Mouse (Mus musculus): Measurements from ENCODE around the gene Pid1. TPM values are rescaled to one million over a fixed set of nuclear protein-coding genes. Genes with fewer than 3 reads are reported as not detected.
A peak's percentile ranks its signal among the peaks of the same experiment; 100 is the strongest.
"Not testable (repeated sequence)": the region's sequence is repeated elsewhere in the genome, so short reads cannot be mapped to it uniquely, and the experiment has no call there.

Gene Pid1
- polyA plus RNA-seq, 1 experiment from 2014 or later = 26.0 TPM

- Histone ChIP-seq H3K36me3 (replicated peaks; ENCODE audit: control insufficient read depth, insufficient read depth, low read depth, low read length) (no peaks in the 10 kb centered on the region), H3K4me1 (ENCODE audit: control insufficient read depth, insufficient read depth, low read length) (no peaks in the 10 kb centered on the region), H3K9ac (replicated peaks; ENCODE audit: low read length) (no peak overlapping the region), H3K27me3 (ENCODE audit: control insufficient read depth, insufficient read depth, low read length) (no peaks in the 10 kb centered on the region), H3K4me3 (ENCODE audit: low read depth, low read length) (no peak overlapping the region), H3K4me2 (ENCODE audit: low read depth, low read length) (no peak overlapping the region), H3K9me3 (replicated peaks; ENCODE audit: control insufficient read depth, low read length) (no peaks in the 10 kb centered on the region), H3K27ac (replicated peaks; ENCODE audit: low read depth, low read length) (no peak overlapping the region)
- DNase-seq (ENCODE audit: low spot score) = peak; percentile 24
- ATAC-seq (replicated peaks; ENCODE audit: insufficient number of reproducible peaks, low FRiP score, low TSS enrichment, low read depth) = no peak
- 58% methylated on average over 7 of the region's 7 CpGs for WGBS
Observed at GRCm38 (mm10) chr1:84218605-84219004, 145.4 kb downstream of the Pid1 start.

- H3K9me3 ChIP-seq (replicated peaks; ENCODE audit: control insufficient read depth, low read length) = no peaks in the 10 kb centered on the region
- WGBS = 29% methylated on average over 2 of the region's 2 CpGs
- no peak for ATAC-seq (replicated peaks; ENCODE audit: insufficient number of reproducible peaks, low FRiP score, low TSS enrichment, low read depth)
- H3K36me3 ChIP-seq (replicated peaks; ENCODE audit: control insufficient read depth, insufficient read depth, low read depth, low read length) = no peaks in the 10 kb centered on the region
- no peak overlapping the region for H3K4me3 ChIP-seq (ENCODE audit: low read depth, low read length)
- no peaks in the 10 kb centered on the region for H3K4me1 ChIP-seq (ENCODE audit: control insufficient read depth, insufficient read depth, low read length)
- no peak overlapping the region for H3K4me2 ChIP-seq (ENCODE audit: low read depth, low read length)
- H3K27ac ChIP-seq (replicated peaks; ENCODE audit: low read depth, low read length) = no peak overlapping the region
- no peak for DNase-seq (ENCODE audit: low spot score)
- no peak overlapping the region for H3K9ac ChIP-seq (replicated peaks; ENCODE audit: low read length)
- H3K27me3 ChIP-seq (ENCODE audit: control insufficient read depth, insufficient read depth, low read length) = no peaks in the 10 kb centered on the region
Observed at GRCm38 (mm10) chr1:84217777-84218176, 146.2 kb downstream of the Pid1 start.

GRCm38 (mm10) chr1:84211507-84211906 lies 152.5 kb downstream of the Pid1 start:
- WGBS = 47% methylated on average over 9 of the region's 9 CpGs
- no peak for DNase-seq (ENCODE audit: low spot score)
- H3K9ac ChIP-seq (replicated peaks; ENCODE audit: low read length) = no peak overlapping the region

GRCm38 (mm10) chr1:84205746-84206145 lies 158.2 kb downstream of the Pid1 start:
- WGBS = 91% methylated on average over 3 of the region's 3 CpGs

More at GRCm38 (mm10) chr1:84211507-84211906, 152.5 kb downstream of the Pid1 start:
- Histone ChIP-seq H3K36me3 (replicated peaks; ENCODE audit: control insufficient read depth, insufficient read depth, low read depth, low read length) (no peaks in the 10 kb centered on the region), H3K27ac (replicated peaks; ENCODE audit: low read depth, low read length) (no peak overlapping the region), H3K27me3 (ENCODE audit: control insufficient read depth, insufficient read depth, low read length) (no peaks in the 10 kb centered on the region), H3K4me3 (ENCODE audit: low read depth, low read length) (no peak overlapping the region), H3K4me1 (ENCODE audit: control insufficient read depth, insufficient read depth, low read length) (no peaks in the 10 kb centered on the region), H3K4me2 (ENCODE audit: low read depth, low read length) (no peak overlapping the region), H3K9me3 (replicated peaks; ENCODE audit: control insufficient read depth, low read length) (no peaks in the 10 kb centered on the region)
- no peak for ATAC-seq (replicated peaks; ENCODE audit: insufficient number of reproducible peaks, low FRiP score, low TSS enrichment, low read depth)

DNA sequence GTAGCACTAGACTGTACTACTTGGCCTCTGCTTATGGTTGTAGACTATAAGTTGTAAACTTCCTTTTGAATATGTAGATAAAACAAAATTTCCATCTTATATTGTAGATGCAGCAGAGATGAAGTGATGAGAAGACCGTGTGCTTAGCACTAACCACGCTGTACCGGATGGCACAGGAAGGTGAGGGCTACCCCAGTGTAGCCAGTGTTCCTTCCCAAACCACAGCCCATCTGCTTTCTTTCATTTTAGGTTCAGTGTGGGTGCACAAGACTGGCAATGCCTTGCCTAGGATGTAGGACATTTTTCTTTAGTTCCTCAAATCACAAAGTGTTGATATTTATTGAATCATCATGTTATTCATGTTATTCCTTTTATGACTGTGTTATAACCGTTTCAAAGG lies 160.5 kb downstream of the Pid1 start:
- Histone ChIP-seq H3K9me3 (replicated peaks; ENCODE audit: control insufficient read depth, low read length) (no peaks in the 10 kb centered on the region), H3K4me3 (ENCODE audit: low read depth, low read length) (no peak overlapping the region), H3K27me3 (ENCODE audit: control insufficient read depth, insufficient read depth, low read length) (no peaks in the 10 kb centered on the region), H3K27ac (replicated peaks; ENCODE audit: low read depth, low read length) (no peak overlapping the region), H3K4me2 (ENCODE audit: low read depth, low read length) (no peak overlapping the region), H3K9ac (replicated peaks; ENCODE audit: low read length) (no peak overlapping the region), H3K36me3 (replicated peaks; ENCODE audit: control insufficient read depth, insufficient read depth, low read depth, low read length) (no peaks in the 10 kb centered on the region), H3K4me1 (ENCODE audit: control insufficient read depth, insufficient read depth, low read length) (no peaks in the 10 kb centered on the region)
- DNase-seq (ENCODE audit: low spot score) = no peak
- WGBS = 91% methylated on average over 4 of the region's 4 CpGs
- ATAC-seq (replicated peaks; ENCODE audit: insufficient number of reproducible peaks, low FRiP score, low TSS enrichment, low read depth) = no peak

More at GRCm38 (mm10) chr1:84205746-84206145, 158.2 kb downstream of the Pid1 start:
- not testable (repeated sequence) for H3K27me3 ChIP-seq (ENCODE audit: control insufficient read depth, insufficient read depth, low read length); H3K4me2 ChIP-seq (ENCODE audit: low read depth, low read length); H3K9me3 ChIP-seq (replicated peaks; ENCODE audit: control insufficient read depth, low read length); H3K4me1 ChIP-seq (ENCODE audit: control insufficient read depth, insufficient read depth, low read length); H3K36me3 ChIP-seq (replicated peaks; ENCODE audit: control insufficient read depth, insufficient read depth, low read depth, low read length); H3K4me3 ChIP-seq (ENCODE audit: low read depth, low read length); H3K9ac ChIP-seq (replicated peaks; ENCODE audit: low read length); H3K27ac ChIP-seq (replicated peaks; ENCODE audit: low read depth, low read length); DNase-seq (ENCODE audit: low spot score); ATAC-seq (replicated peaks; ENCODE audit: insufficient number of reproducible peaks, low FRiP score, low TSS enrichment, low read depth)

DNA sequence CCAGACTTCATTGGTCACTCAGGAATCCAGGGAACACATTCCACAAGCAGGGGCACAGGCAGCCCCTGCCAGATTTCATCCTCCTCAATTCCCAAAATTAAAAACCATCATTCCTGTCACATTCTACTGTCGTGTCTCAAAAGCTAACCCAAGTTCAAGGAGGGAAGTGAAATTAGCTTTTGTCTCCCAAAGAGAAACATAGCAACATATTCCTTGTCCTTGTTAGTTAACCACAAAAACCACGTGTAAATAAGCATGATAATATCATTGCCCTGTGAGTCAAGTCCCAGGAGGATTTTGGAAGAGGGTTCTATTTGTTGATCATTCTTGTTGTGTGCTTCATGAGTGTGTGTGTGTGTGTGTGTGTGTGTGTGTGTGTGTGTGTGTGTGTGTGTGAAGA lies 164.1 kb downstream of the Pid1 start:
- H3K4me1 ChIP-seq (ENCODE audit: control insufficient read depth, insufficient read depth, low read length) = no peaks in the 10 kb centered on the region
- no peak overlapping the region for H3K27ac ChIP-seq (replicated peaks; ENCODE audit: low read depth, low read length)
- no peaks in the 10 kb centered on the region for H3K36me3 ChIP-seq (replicated peaks; ENCODE audit: control insufficient read depth, insufficient read depth, low read depth, low read length)
- ATAC-seq (replicated peaks; ENCODE audit: insufficient number of reproducible peaks, low FRiP score, low TSS enrichment, low read depth) (no peak), DNase-seq (ENCODE audit: low spot score) (no peak)
- no peak overlapping the region for H3K4me2 ChIP-seq (ENCODE audit: low read depth, low read length)
- no peaks in the 10 kb centered on the region for H3K9me3 ChIP-seq (replicated peaks; ENCODE audit: control insufficient read depth, low read length)
- WGBS = 50% methylated on average over 2 of the region's 2 CpGs
- no peak overlapping the region for H3K9ac ChIP-seq (replicated peaks; ENCODE audit: low read length)
- no peak overlapping the region for H3K4me3 ChIP-seq (ENCODE audit: low read depth, low read length)
- no peaks in the 10 kb centered on the region for H3K27me3 ChIP-seq (ENCODE audit: control insufficient read depth, insufficient read depth, low read length)

DNA sequence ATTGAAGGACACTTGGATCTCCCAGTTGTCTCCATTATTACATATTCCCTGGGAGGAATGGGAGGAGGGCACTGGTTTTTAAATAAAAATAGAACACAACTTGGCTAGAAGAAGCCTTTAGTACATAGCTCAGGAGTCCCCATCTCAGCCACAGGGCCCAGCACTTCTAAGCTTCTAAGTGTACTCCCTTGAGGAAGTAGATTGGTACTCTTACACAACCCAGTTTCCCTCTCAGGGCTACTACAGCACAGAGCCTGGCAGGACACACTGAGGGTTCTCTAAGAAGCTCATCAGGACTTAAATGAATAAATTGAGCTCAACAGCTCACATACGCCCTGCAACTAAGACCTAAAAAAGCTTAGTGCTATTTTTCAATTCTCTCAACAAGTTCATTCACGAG lies 165.1 kb downstream of the Pid1 start:
- Histone ChIP-seq H3K9me3 (replicated peaks; ENCODE audit: control insufficient read depth, low read length) (no peaks in the 10 kb centered on the region), H3K27me3 (ENCODE audit: control insufficient read depth, insufficient read depth, low read length) (no peaks in the 10 kb centered on the region), H3K27ac (replicated peaks; ENCODE audit: low read depth, low read length) (no peak overlapping the region), H3K9ac (replicated peaks; ENCODE audit: low read length) (no peak overlapping the region), H3K36me3 (replicated peaks; ENCODE audit: control insufficient read depth, insufficient read depth, low read depth, low read length) (no peaks in the 10 kb centered on the region), H3K4me3 (ENCODE audit: low read depth, low read length) (no peak overlapping the region), H3K4me1 (ENCODE audit: control insufficient read depth, insufficient read depth, low read length) (no peaks in the 10 kb centered on the region), H3K4me2 (ENCODE audit: low read depth, low read length) (no peak overlapping the region)
- WGBS = 78% methylated on average over 2 of the region's 2 CpGs
- DNase-seq (ENCODE audit: low spot score) (no peak), ATAC-seq (replicated peaks; ENCODE audit: insufficient number of reproducible peaks, low FRiP score, low TSS enrichment, low read depth) (no peak)

- Histone ChIP-seq H3K27me3 (ENCODE audit: control insufficient read depth, insufficient read depth, low read length) (no peaks in the 10 kb centered on the region), H3K36me3 (replicated peaks; ENCODE audit: control insufficient read depth, insufficient read depth, low read depth, low read length) (no peaks in the 10 kb centered on the region), H3K27ac (replicated peaks; ENCODE audit: low read depth, low read length) (no peak overlapping the region), H3K4me2 (ENCODE audit: low read depth, low read length) (no peak overlapping the region), H3K4me3 (ENCODE audit: low read depth, low read length) (no peak overlapping the region), H3K4me1 (ENCODE audit: control insufficient read depth, insufficient read depth, low read length) (no peaks in the 10 kb centered on the region), H3K9me3 (replicated peaks; ENCODE audit: control insufficient read depth, low read length) (no peaks in the 10 kb centered on the region), H3K9ac (replicated peaks; ENCODE audit: low read length) (no peak overlapping the region)
- ATAC-seq (replicated peaks; ENCODE audit: insufficient number of reproducible peaks, low FRiP score, low TSS enrichment, low read depth) (no peak), DNase-seq (ENCODE audit: low spot score) (no peak)
Observed at GRCm38 (mm10) chr1:84192167-84192566, 171.8 kb downstream of the Pid1 start.

Data from embryonic facial prominence, embryonic 11.5 days (tissue).